Mouse (Mus musculus): ENCODE results near the gene H2-Ob. TPM values are rescaled to one million over a fixed set of nuclear protein-coding genes. Genes with fewer than 3 reads are reported as not detected.

H2-Ob gene
- total RNA-seq, 2 experiments from 2014 or later, result 0.69 TPM; not detected in 1

DNA sequence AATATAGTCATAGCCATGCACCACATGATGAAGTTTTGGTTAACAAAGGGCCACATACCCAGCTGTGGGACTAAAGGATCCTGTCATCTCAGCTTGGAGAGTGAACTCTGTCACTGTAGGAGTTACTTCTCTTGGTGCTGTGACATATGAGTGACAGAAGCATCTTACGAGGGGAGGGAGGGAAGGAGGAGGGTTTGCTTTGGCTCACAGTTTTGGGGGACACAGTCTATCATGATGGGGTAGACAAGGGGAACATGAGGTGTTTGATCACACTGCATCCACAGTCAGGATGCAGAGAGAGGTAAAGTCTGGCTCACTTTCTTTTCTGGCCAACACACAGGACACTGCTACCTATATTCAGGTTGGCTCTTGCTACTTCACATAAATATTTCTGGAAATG, 43.1 kb downstream of the H2-Ob start:
- no peak for DNase-seq (ENCODE audit: low spot score in 2 of 2)

DNA sequence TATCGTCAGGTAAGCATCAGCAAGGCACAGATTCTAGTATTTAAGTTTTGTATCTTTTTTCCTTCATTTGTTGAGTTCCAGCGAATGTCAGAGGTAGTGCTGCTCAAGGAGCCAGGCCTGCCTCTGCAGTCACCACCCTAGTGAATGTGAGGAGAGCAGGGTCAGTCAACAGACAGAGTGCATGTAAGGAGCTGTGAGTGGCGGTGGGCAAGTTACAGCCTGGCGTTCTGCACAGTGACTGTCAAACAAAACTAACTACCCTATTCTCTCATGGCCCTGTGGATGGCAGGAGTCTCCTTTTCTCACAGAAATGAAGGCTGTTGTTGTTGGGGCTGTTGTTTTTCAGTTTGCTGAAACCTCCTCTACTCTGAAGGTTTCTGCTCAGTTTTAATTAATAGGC, 46.7 kb downstream of the H2-Ob start:
- DNase-seq (ENCODE audit: low spot score in 2 of 2), result no peak

DNA sequence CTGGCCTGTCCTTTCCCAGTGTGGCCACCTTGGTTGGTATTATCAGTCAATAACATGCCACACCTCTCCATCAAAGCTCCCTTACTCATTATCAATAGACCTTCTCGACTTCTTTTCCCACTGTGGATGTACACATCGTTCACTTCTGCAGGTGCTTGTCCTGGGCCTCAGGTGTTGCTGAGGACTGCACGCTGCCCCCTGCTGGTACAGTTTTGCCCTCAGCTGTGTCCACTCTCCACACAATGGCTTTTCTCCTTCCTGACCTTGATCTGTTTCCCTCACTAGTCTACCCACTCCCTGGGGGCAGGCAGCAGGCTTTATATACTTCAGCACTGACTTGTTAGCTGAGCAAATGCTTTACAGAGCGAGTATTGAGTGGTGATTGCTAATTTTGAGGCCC, 47.1 kb downstream of the H2-Ob start:
- DNase-seq (ENCODE audit: low spot score in 2 of 2), result no peak

DNA sequence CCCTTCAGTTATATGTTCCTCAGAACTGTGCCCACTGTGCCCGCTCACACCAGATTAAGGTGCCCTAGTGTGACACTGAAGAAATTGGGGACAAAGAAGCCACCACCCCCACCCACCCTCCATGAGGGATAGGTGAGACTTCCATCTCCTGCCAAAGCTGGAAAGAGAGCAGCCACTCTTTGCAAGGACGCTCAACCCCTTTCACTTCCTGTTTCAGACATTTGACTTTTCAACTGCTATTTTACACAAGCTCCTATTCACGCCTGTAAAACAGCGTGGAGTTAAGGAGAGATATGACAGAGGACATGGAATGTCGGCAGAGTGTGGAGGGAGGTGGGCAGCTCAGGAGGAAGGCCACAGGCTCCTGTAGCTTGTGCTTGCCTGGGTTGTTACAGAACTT, 47.8 kb downstream of the H2-Ob start:
- DNase-seq (ENCODE audit: low spot score in 2 of 2), result no peak

DNA sequence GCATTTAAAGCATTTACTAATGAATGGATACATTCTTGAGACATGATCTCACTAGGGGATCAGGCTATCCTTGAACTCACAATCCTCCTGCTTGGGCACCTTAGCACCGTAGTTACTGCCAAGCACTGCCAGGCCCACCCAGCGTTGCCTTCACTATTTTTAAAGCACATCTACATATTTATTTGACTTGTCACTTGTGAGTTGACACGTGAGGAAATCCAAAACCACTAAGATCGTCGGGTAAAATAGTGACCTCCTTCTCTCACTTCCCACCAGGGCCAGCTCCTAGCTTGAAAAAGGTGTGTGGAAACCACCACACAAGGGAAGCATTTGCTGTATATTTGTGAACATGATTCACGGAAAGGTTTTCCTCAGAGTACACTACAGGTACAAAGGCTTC, 48.3 kb downstream of the H2-Ob start:
- DNase-seq (ENCODE audit: low spot score in 2 of 2), result no peak

DNA sequence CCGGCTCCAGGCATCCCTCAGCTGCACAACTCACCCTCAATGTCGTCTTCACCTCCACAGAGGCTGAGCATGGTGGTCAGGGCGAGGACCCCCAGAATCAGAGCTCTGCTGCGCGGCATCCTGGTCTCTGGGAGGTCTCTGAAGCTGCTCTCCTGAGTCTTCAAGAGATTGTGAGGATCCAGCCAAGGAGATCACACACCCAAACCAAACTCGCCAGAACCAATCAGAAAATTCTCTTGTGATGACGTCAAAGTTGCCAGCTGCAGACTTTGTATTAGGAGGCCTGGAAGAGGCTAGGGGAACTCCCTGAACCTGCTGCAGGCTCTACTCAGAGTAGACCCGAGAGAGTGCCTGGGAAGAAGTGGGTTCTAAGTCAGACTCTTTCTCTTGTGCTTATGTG, 48.9 kb downstream of the H2-Ob start, which contains the start of gene H2-Aa:
Gene H2-Aa, minus strand, starts transcription at position 176 of the 400 bp plus-strand sequence.
- DNase-seq (ENCODE audit: low spot score in 2 of 2), result peak; percentile 75 to 84

DNA sequence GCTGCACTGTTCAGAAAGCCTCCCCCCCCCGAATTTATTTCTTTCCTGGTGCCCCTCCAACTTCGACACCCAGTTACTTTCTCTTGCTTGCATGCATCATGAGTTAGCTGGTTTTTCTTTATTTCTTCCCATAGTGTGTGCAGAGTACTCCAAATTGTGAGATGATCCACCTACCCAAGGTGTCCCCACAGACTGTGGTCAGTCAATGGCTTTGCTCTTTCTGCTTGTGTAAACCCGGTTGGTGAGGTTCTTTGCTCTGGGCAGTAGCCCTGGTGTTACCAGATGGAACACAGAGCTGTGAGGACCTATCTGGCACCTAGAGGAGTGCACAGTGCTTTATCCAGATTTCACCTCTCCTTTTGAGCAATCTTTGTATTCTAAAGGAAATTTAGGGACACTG, 49.4 kb downstream of the H2-Ob start:
- no peak for DNase-seq (ENCODE audit: low spot score in 2 of 2)

DNA sequence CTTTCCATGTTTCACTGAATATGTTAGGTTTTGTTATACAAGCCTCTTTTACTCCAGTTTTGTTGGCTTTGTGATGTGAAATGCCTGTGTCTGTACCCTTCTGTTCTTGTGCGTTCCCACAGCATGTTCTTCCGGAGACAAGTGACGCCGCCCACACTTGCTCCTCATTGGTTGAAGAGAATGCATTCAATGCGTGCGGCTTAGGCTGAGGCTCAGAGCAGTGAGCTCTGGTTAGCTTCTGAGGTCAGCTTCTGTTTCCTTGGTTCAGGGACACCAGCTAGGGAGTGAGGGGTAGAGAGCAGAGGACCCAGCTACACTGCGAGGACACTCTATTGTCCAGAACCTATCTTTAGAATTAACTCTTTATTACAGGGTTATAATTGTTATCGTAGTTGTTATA, 52.9 kb downstream of the H2-Ob start:
- DNase-seq (ENCODE audit: low spot score in 2 of 2), result peak; percentile 77 to 85

DNA sequence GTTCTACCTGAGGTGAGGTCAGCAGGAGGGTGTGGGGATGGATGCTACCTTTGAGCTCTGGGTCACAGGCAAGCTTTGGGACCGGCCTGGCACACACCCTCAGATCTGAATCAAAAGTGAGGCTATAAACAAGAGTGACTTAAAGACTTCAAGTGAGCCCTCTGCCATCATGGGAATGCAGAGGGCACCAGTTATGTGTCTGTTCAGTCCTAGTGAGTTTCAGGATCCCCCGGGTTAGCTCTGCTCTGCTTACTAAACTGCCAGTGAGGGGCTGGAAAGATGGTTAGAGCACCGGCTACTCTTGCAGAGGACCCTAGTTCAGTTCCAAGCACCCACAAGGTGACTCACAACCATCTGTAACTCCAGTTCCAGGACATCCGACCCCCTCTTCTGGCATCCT, 53.9 kb downstream of the H2-Ob start:
- no peak for DNase-seq (ENCODE audit: low spot score in 2 of 2)

DNA sequence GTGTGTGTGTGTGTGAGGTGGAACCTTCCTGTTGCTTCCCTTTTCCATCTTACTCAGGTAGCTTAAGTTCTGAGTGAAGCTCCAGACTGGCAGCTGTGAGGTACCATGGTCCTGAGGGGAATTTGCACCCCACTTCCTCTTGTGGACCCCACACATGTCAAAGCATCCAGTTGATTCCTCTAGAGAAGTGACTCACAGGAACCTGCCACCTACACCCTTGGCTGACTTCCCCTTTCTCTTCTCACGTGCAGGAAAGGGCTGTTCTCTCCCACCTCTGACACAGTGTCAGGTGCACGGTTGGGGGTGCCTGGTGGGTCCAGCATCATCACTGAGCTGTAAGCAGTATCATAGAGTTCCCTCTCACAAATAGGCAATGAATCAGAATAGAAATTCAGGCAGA, 54.8 kb downstream of the H2-Ob start:
- no peak for DNase-seq (ENCODE audit: low spot score in 2 of 2)

DNA sequence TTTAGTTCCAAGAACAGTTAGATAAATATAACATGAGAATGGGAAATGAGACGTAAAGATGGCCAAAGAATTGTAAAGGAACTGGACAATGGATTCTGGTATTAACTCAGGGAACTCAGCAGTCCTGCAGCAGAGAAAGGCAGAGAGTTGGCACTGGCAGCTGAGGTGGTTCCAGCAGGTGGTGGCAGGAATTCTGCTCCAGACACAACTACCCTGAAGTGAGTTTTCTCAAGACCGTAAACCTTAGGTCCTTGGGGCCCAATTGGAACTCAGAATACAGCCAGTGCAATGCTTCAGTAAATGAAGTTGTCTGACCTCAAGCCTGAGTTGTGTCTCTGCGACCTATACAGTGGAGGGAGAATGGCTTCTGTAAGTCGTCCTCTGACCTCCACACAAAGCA, 55.5 kb downstream of the H2-Ob start:
- DNase-seq (ENCODE audit: low spot score in 2 of 2), result no peak

DNA sequence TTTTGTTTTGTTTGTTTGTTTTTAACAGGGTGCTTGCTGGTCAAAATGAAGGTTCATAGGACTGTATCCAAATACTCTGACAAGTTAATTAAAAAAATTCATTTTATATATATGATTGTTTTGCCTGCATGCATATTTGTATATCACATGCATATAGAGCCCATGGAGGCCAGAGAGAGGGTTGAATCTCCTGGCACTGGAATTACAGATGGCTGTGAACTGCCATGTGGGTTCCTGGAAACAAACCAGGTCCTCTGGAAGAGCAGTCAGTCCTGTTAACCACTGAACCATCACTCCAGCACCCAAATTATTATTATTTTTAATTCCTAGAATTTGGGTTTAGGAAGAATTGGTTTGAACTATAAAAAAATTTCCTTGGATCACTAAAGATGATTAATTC, 56.6 kb downstream of the H2-Ob start:
- no peak for DNase-seq (ENCODE audit: low spot score in 2 of 2)

DNA sequence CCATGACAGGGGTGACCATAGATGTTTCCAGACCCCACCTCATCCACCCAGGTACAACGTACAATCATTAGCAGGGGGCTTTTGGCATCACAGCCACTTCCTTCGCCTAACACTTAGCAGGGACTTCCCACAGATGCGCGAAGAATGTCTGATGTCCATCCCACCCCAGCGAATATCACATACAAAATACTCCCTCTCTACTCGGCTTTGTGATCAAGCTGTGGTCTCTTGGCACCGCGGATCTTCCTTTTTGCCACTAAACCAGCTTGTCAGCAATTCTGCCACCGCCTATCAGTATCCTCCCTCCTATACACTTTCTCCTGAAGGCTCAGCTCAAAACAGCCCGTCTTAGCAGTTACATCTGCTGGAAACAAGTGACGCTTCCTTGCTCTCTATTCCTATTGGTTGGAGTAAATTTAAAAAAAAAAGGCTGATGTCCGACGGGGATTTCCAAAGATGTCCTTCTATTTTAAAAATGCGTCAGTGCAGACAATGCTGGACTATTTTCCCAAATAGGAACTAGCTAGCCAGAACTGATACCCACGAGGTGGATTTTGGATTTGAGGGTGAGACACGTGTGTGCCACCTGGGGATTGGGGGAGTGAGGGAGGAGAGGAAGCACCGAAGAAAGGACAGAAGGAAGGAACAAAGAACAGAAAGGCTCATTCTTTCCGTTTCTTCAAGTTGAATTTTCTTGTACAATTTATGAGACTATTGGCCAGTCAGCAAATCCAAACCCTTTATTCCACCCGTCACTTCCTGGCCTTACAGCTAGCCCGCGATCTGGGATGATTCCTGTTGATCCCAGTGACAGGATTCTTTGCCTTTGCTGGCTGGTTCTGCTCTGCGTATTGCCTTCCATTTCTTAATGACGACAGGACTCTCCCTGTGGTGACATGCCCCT, 57.4 kb downstream of the H2-Ob start:
- peak; percentile 45 to 82 for DNase-seq (ENCODE audit: low spot score in 2 of 2)

DNA sequence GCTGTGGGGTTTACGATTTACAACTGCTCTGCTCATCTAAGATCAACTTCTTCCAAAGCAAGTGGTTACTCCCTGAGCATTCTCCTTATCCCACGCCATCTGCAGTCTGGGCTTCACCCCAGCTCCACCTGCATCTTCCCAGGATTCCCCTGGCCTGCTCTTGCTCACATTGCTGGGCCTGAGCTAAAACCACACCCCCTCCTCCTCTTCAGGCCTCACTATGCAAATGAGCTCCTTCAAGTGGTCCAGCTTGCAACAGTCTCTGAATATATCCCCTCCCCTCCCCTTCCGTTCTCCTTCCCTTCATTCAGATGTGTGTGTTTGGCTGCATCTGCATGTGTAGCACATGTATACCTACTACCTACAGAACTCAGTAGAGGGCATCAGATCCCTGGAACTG, 60.7 kb downstream of the H2-Ob start:
- DNase-seq (ENCODE audit: low spot score in 2 of 2), result no peak

DNA sequence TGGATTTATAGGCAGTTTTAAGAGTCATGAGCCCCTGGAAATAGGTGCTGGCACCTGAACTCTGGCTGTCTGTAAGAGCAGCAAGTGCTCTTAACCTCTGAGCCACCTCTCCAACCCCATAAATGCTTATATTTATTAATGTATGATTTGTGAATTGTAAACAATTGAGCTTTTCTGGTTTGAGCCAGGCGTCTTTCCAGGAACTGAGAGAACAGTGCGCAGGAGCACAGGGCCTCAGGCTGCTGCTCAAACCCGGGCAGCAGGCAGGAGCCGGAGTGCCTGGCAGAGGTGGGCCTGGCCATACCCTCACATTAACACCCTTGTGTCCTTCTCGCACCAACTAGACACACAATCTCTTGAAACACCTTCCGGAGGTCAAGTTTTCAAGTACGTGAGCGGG, 61.4 kb downstream of the H2-Ob start:
- no peak for DNase-seq (ENCODE audit: low spot score in 2 of 2)

DNA sequence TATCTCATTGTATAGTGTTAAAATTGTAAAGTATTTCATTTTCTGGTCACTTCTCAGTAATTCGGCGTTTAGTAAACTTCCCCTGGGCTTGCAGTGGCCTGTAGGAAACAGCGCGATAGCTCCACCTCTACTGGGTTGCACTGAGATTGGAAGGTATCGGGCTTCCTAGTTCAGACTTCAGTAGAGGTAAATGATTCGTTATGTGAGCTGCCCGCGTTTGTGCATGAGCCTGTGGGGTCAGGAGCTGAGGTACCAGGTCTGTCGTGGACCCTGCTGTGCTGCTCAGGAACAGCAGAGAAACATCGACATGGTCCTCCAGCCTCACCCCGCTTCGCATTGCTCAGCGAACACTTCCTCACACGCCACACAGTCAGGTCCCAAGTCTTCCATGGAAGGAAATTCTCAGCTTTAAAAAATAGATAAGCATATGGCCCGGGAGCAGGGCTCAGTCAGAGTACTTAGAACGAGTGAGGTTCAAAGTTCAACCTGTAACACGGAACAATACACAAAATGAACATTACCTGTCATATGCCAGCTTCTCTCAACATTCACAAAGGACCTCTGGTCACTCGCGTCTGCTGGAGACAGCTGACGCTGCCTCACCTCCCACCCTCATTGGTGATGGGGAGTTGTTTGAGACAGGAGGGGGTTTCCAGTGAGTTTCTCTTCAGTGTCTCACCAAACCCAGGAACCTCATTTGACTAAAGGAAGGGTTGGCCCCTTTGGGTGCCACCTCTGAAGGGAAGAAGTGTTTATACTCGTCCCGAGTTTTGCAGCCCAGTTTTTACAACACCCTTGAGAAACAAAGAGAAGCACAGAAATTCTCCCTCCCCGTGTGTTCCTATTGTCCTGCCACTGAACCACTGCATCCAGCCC, 62.2 kb downstream of the H2-Ob start:
- no peak for DNase-seq (ENCODE audit: low spot score in 2 of 2)

DNA sequence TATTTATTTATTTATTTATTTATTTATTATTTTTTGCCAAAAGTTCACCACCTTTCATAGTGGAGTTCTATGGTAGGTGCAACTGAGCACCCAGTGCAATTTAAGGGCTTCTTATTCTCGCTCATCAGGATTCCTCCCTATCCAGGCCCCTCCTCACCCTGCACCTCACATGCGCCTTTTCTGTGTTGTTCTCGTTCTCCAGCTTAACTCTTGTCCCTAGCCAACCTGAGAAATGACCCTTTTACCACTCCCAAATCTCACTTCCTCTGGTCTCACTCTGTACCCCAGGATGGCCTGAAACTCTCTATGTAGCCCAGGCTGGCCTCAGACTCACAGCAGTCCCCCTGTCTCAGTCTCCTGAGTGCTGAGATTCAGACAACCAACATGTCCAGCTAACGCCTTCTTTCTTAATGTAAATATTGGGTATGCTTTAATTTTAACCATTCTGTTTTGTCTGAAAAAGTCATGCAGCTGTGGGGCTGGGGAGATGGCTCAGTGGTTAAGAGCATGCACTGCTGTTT, 63.0 kb downstream of the H2-Ob start:
- no peak for DNase-seq (ENCODE audit: low spot score in 2 of 2)

DNA sequence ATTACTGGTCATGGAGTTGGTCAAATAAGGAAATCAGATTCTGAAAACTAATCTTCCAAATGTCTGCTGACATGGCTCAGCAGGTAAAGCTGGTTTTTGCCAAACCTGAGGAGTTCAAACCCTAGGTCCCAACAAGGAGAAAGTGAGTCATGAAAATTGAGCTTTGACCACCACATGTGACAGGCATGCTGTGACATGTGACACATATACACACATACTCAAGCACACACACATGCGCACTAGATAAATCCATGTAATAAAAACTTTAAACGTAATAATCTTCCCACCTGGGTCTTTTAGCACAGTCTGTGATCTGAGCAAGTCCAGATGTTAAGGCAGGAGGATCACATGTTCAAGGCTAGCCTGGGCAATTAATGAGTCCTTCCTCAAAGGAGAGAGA, 65.1 kb downstream of the H2-Ob start:
- DNase-seq (ENCODE audit: low spot score in 2 of 2), result no peak
